ENCODE assay signal across 9 mouse cellular contexts in the genomic region with DNA sequence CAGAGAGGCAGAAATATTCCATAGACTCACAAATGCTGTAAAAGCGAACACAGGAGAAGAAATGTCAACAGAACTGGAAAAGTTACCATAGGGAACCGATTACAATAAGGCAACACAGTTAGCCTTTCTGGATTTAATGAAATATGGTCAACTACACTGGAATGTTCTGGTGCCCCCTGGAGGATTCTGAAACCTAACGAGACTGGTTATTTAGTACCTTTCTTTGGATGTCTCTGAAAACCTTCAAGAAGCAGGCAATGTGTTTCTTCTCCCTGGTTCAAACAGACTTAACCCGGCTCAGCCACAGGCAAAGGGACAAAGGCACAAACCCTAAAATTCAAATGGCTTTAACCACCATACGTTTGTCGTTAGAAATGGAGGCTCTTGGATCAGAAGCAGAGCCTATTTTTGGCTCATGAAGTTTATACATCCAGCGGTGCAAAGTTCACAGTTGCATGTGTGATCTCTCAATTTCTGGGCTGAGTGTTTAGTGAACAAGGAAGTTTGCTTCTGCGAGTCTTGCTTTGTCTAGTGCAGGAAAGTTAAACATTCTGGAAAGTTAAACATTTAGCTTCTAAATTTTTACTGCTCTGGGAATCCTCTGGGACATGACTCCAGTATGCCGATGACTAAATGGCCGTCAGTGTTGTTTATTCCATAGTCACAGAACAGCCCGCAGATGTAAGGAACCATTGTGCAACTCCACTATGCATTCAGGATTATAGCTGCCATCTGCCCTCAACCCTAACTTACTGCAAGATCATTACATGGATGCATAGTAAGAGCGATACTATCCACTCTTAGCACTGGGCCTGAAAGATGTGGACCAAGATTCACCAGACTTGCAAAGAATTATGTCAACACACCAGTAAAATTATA.
A peak's percentile ranks its signal among the peaks of the same experiment; 100 is the strongest.
DNase-seq lines count a peak whose midpoint lies in the region; TF ChIP-seq lines count a peak whose summit lies in the region.
"Had no signal": no experiment of that assay in that cellular context is flagged by ENCODE, and none has a peak within 500 bp of the region (broad histone marks: within the 10 kb centered on the region; RNA-seq: fewer than 3 reads in every experiment).

No protein-coding gene starts in this region.

- H3K4me3 ChIP-seq in left cerebral cortex, adult 2 months, result no peak overlapping the region

- peak overlapping the region; percentile 68; the same call in 1 of the 2 replicates for H3K27ac ChIP-seq in left cerebral cortex, adult 2 months
- H3K27ac ChIP-seq: macrophage had no signal

- intact Hi-C loops in heart, postnatal 36 days (cut with DNase I), result loop anchor here (5.0 kb wide), 2 partner anchors 183 to 418 kb away; no protein-coding TSS in a partner anchor
- intact Hi-C loops in left cerebral cortex, adult 2 months (cut with DNase I), result loop anchor here (5.0 kb wide), 1 partner anchor 183 kb away; no protein-coding TSS in a partner anchor

- peak; percentile 56 for TF ChIP-seq CTCF in left cerebral cortex, adult 2 months (IDR thresholded peaks at IDR 0.05)

- peak; percentile 43 for DNase-seq in gastrocnemius, adult 18-20 months (ENCODE audit: low spot score)
- no peak for DNase-seq in gastrocnemius, adult 8-10 months (ENCODE audit: low spot score in 2 of 2)
- peak; percentile 36 for DNase-seq in 3T3-L1 (ENCODE audit: low read depth, low spot score)
- peak; percentile 58 for DNase-seq in cerebellum, adult 9-10 months
- DNase-seq in heart, postnatal 36 days, result peak; percentile 31 to 41
- DNase-seq in left cerebral cortex, adult 2 months (ENCODE audit: extremely low spot score in 1 of 2, low spot score in 2 of 2), result no peak
- DNase-seq in natural killer cell, adult 2 months (ENCODE audit: low spot score in 2 of 2), result peak; percentile 21 to 45
- no peak for DNase-seq in ovary, postnatal 10 days (ENCODE audit: low spot score)

Comparison
In these comparisons a context has a peak if more than half of its experiments do, and no peak if none do; other contexts are left out.
1. DNase-seq: peak in gastrocnemius, adult 18-20 months (single experiment), 3T3-L1 (single experiment), cerebellum, adult 9-10 months (single experiment), heart, postnatal 36 days (2 of 2) and natural killer cell, adult 2 months (2 of 2); none in gastrocnemius, adult 8-10 months (0 of 2), left cerebral cortex, adult 2 months (0 of 2) and ovary, postnatal 10 days (single experiment).